Mouse (Mus musculus) gastrocnemius, postnatal 4 days (tissue): ENCODE measurements around the gene Tspan14. TPM values are rescaled to one million over a fixed set of nuclear protein-coding genes. Genes with fewer than 3 reads are reported as not detected.

Source experiments
- DNase-seq, 2 experiments: peaks; one replicate each; pipeline ENCODE4 v3.0.0; 2021 to 2022; ENCODE audit warnings: low spot score in 2 of 2, mixed read lengths in 2 of 2
- total RNA-seq, 2 experiments: library from RNA; stranded (reverse); gene quantifications; 2 replicates each; pipeline ENCODE4 v1.2.3; 2021

Tspan14 gene
- total RNA-seq, 2 experiments from 2014 or later: 29.0 to 29.4 TPM

- no peak for DNase-seq
Measured at GRCm38 (mm10) chr14:40921241-40921640, 45.4 kb downstream of the Tspan14 start.

- DNase-seq: no peak
Measured at GRCm38 (mm10) chr14:40919521-40919920, 47.1 kb downstream of the Tspan14 start.

- DNase-seq: no peak
Measured at GRCm38 (mm10) chr14:40918477-40918876, 48.1 kb downstream of the Tspan14 start.

- peak; percentile 76 to 90 for DNase-seq
Measured at GRCm38 (mm10) chr14:40917632-40918031, 49.0 kb downstream of the Tspan14 start.

DNA sequence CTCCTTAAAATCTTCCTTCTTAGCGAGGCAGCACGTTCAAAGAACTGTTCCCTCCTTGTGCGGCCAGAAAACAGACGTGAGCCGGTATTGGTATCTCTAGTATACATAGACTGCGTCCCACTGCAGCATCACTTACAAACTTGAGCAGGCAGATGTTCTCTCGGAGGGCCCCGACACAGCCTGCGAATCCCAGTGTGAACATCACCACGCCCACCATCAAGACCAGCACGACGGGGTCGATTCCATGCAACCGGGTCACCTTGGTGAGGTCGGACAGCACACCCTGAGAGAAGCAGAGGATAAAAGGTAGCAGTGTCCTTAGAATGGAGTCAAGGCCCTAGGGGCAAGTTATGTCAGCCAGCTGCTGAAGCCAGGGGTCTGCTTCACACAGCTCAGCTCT, 49.9 kb downstream of the Tspan14 start:
- DNase-seq: no peak

GRCm38 (mm10) chr14:40915838-40916237, 50.8 kb downstream of the Tspan14 start:
- DNase-seq: no peak

DNA sequence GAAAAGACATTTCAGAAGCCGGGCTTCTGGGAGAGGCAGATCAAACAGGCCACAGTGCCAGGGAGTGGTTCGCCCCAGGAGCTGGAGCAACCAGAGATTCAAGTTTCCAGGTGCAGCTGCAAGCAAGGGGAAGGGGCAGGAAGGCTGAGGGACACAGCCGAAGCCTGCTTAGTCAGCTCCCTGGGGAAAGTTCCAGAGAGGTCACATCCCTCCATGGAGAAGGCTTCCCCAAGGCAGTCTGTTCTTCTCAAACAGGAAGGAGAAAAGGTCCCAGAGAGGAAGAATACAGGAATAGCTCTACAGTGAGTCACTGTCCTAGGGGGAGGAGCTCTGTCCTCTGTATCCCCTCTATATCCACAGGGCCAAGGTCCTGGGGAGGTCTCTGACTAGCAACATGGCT, 51.9 kb downstream of the Tspan14 start:
- DNase-seq: no peak

GRCm38 (mm10) chr14:40913709-40914108, 52.9 kb downstream of the Tspan14 start:
- DNase-seq: no peak

- DNase-seq: no peak
Measured at GRCm38 (mm10) chr14:40911529-40911928, 55.1 kb downstream of the Tspan14 start.

DNA sequence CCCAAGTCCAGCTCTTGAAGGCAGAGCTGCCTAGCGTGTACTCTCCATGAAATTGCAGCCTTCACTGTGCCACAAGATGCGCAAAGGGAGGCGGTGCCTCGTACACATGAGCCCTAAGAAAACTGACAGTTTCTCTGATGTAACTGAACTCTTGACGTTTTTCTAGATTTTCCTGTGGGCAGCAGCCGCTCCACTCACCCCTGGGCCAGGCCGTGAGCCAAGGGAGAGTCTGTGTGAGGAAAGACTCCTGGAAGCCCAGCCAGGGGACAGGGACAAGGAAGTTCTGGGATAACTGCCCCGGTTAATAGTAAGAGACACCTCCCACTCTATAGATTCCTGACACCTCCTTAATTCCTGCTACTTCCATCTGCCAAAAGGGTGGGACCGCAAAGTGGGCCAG, 57.8 kb downstream of the Tspan14 start:
- DNase-seq: no peak

- DNase-seq: no peak
Measured at GRCm38 (mm10) chr14:40906770-40907169, 59.8 kb downstream of the Tspan14 start.

GRCm38 (mm10) chr14:40905813-40906212, 60.8 kb downstream of the Tspan14 start:
- no peak for DNase-seq

GRCm38 (mm10) chr14:40902307-40903055, 64.1 kb downstream of the Tspan14 start:
- no peak for DNase-seq

GRCm38 (mm10) chr14:40900267-40900666, 66.3 kb downstream of the Tspan14 start:
- DNase-seq: no peak

- DNase-seq: no peak
Measured at GRCm38 (mm10) chr14:40897916-40898315, 68.7 kb downstream of the Tspan14 start.

- no peak for DNase-seq
Measured at GRCm38 (mm10) chr14:40895681-40896080, 70.9 kb downstream of the Tspan14 start.

GRCm38 (mm10) chr14:40894576-40895247, 71.9 kb downstream of the Tspan14 start:
- DNase-seq: peak; percentile 68 to 78

DNA sequence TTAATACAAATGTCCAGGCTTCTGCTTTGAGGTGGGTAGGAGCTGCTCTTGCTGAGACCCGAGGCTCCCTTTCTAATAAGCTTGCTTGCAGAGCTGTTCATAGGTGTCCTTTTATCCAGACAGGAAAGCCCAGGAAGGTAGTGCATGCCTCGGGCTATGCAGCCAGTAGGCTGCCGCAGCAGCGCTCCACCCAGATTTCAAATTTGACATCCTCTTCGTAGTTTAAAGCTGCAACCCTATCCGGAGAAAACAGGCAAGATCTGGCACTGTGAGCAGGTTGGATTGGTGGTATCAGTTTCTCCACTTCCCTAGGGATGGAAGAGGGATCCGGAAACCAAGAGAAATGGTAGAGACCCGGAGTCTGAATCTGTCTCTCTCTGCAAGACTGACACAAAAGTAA, 72.7 kb downstream of the Tspan14 start:
- no peak for DNase-seq

DNA sequence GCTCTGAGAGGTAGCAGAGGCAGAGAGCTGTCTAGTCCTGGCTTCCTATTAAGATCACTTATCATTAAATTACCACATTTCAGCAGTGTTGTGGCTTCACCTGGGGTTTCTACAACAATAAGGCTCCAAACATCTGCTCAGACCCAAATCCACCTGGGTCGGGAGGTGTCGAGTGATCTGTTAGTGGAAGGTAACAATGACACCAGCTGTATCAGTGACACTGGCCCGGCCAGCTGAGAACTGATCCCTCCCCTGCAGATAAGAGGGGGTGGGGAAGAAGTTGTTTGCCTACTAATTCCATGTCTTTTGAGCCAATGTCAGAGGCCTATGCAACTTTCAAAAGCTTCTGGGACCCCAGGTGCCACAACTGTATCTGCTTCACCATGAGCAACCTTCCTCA, 73.4 kb downstream of the Tspan14 start, which contains the start of gene Sh2d4b:
Sh2d4b (minus strand) TSS at position 71 of the 400 bp plus-strand sequence.
- DNase-seq: no peak

DNA sequence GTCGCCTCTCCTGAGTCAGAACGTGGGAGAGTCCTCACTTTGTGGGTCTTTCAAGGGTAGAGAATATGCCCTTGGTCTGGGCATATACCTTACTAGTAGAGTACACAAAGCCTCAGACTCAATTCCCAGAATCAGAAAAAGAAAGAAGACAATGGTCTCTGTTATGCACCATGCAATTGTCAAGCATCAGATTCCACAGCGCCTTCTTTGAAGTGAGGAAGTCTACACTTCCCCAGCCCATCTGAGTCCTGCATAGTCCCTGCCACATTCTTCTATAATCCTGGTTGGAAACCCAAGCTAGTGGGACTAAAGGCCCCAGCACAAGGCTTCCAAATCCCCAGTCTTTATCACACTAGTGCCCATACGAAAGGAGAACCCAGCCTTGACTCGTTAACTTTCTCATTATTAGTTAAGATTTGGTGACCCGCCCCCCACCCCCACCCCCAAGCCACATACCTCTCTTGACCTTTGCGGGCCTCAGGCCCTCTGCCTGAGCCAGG, 74.2 kb downstream of the Tspan14 start:
- DNase-seq: no peak

DNA sequence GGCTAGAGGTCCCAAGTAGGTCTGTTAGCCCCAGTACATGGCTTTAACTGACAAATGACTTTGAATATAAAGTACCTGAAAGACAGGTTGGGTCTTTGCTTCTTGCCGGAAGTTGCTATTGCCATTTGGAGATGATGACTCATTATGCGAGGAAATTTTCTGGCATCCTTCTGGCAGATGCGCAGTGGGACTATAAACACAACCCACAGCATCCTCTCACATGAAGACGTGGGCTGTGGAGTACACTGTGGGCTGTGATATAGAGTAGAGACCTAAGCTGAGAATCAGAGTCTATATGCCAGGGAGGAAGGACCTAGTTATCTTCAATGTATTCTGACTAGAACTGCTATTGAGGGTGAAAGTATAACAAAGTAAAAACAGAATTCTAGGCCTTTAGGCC, 75.1 kb downstream of the Tspan14 start:
- no peak for DNase-seq

DNA sequence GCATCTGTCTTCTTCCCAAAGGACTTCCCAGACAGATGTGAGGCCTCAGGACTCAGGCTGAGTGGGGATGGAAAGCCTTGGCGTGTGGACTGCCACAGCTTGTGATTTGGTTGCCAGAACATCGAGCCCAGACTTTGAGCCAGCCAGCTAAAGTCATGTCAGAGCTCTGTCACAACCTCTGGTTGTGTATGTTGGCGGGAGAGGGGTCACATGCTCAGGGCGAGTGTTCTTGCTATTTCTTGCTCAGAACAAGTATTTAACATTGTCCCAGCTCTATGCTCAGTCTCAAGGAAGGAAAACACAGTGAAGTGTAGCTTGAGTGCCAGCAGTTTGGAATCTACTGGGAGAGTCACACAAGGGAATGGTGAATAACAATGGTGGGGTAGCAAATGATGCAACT, 76.9 kb downstream of the Tspan14 start:
- peak in 1 of 2 experiments; percentile 37 for DNase-seq
